ENCODE assay signal across 20 mouse cellular contexts in genomic region chr6:72373184-72373583, GRCm38 (mm10). TPM values are rescaled to one million over a fixed set of nuclear protein-coding genes. Genes with fewer than 3 reads are reported as not detected.
DNase-seq lines count a peak whose midpoint lies in the region; ATAC-seq and TF ChIP-seq lines count a peak whose summit lies in the region.
"Had no signal": no experiment of that assay in that cellular context is flagged by ENCODE, and none has a peak within 500 bp of the region (broad histone marks: within the 10 kb centered on the region; RNA-seq: fewer than 3 reads in every experiment).

No protein-coding gene starts in this region.

- WGBS in heart, embryonic 16.5 days: 75% methylated on average over 4 of the region's 4 CpGs
- 89% methylated on average over 4 of the region's 4 CpGs for WGBS in liver, embryonic 11.5 days
- WGBS in liver, postnatal 0 days (ENCODE audit: insufficient replicate concordance): 78% methylated on average over 4 of the region's 4 CpGs
- WGBS in small intestine, adult 2 months: 37% methylated on average over 4 of the region's 4 CpGs

- 0 out of 2 replicates have a peak, but pooled peaks cover 2% of the 10 kb centered on the region for H3K36me3 ChIP-seq in heart, embryonic 16.5 days (ENCODE audit: control insufficient read depth, insufficient read depth)
- H3K36me3 ChIP-seq in liver, embryonic 11.5 days (ENCODE audit: control insufficient read depth, insufficient read depth, low read length): peaks cover 9% of the 10 kb centered on the region; the same call in 1 of the 2 replicates
- peaks cover 11% of the 10 kb centered on the region for H3K36me3 ChIP-seq in liver, postnatal 0 days (replicated peaks; ENCODE audit: insufficient read depth, low read length)
- H3K36me3 ChIP-seq in testis, adult 2 months (ENCODE audit: control insufficient read depth, insufficient read depth, low read length): peaks cover 2% of the 10 kb centered on the region; the same call in 1 of the 2 replicates
- no peaks in the 10 kb centered on the region for H3K36me3 ChIP-seq in small intestine, adult 2 months (ENCODE audit: control insufficient read depth, insufficient read depth, low read length)
- H3K36me3 ChIP-seq: embryonic facial prominence, embryonic 10.5 days; forebrain, embryonic 12.5 days; limb, embryonic 15.5 days; midbrain, embryonic 12.5 days; neural tube, embryonic 12.5 days; stomach, embryonic 15.5 days had no signal

- H3K4me1 ChIP-seq in heart, embryonic 16.5 days (ENCODE audit: control insufficient read depth, insufficient read depth, low read length): peaks cover 12% of the 10 kb centered on the region
- H3K4me1 ChIP-seq in liver, embryonic 11.5 days (replicated peaks; ENCODE audit: control insufficient read depth, insufficient read depth, low read length): peaks cover 44% of the 10 kb centered on the region
- H3K4me1 ChIP-seq in liver, postnatal 0 days (ENCODE audit: insufficient read depth): peaks cover 36% of the 10 kb centered on the region
- peaks cover 23% of the 10 kb centered on the region for H3K4me1 ChIP-seq in testis, adult 2 months (ENCODE audit: control insufficient read depth, insufficient read depth, low read length)
- H3K4me1 ChIP-seq in small intestine, adult 2 months (ENCODE audit: control insufficient read depth, insufficient read depth, insufficient read length, low read length): peaks cover 24% of the 10 kb centered on the region; the same call in 1 of the 2 replicates
- H3K4me1 ChIP-seq: forebrain, embryonic 12.5 days; midbrain, embryonic 12.5 days; neural tube, embryonic 12.5 days had no signal

- intact Hi-C loops in heart, postnatal 14 days (cut with DNase I): no loop called here

- no peak for TF ChIP-seq POLR2A in testis, adult 2 months (IDR thresholded peaks at IDR 0.05; ENCODE audit: control insufficient read depth, low read depth, low read length)
- TF ChIP-seq POLR2A in small intestine, adult 2 months (IDR thresholded peaks at IDR 0.05; ENCODE audit: low read depth, low read length): no peak

- no peak overlapping the region for H3K4me2 ChIP-seq in heart, embryonic 16.5 days (ENCODE audit: low read depth, low read length)
- no peak overlapping the region for H3K4me2 ChIP-seq in liver, embryonic 11.5 days
- H3K4me2 ChIP-seq in liver, postnatal 0 days (ENCODE audit: low read depth, low read length): no peak overlapping the region
- H3K4me2 ChIP-seq: forebrain, embryonic 12.5 days; hindbrain, embryonic 14.5 days; limb, embryonic 15.5 days; midbrain, embryonic 12.5 days; neural tube, embryonic 12.5 days; stomach, embryonic 15.5 days had no signal

- TF ChIP-seq CTCF in liver, postnatal 0 days (IDR thresholded peaks at IDR 0.05; ENCODE audit: low read depth): no peak
- TF ChIP-seq CTCF in testis, adult 2 months (IDR thresholded peaks at IDR 0.05; ENCODE audit: control insufficient read depth, insufficient read depth, insufficient replicate concordance, low read depth, low read length): no peak
- no peak for TF ChIP-seq CTCF in small intestine, adult 2 months (IDR thresholded peaks at IDR 0.05; ENCODE audit: extremely low read depth, insufficient read length, insufficient replicate concordance, low read depth, low read length)

- no peak overlapping the region for H3K4me3 ChIP-seq in heart, embryonic 16.5 days (ENCODE audit: low read length)
- H3K4me3 ChIP-seq in liver, embryonic 11.5 days (ENCODE audit: low read depth, low read length): no peak overlapping the region
- H3K4me3 ChIP-seq in liver, postnatal 0 days (ENCODE audit: low read depth, low read length): no peak overlapping the region
- H3K4me3 ChIP-seq in testis, adult 2 months (ENCODE audit: control insufficient read depth, low read depth, low read length): no peak overlapping the region
- no peak overlapping the region for H3K4me3 ChIP-seq in small intestine, adult 2 months (ENCODE audit: low read depth, low read length)
- H3K4me3 ChIP-seq: embryonic facial prominence, embryonic 10.5 days; forebrain, embryonic 12.5 days; gastrocnemius, adult 2 months; limb, embryonic 15.5 days; midbrain, embryonic 12.5 days; neural tube, embryonic 12.5 days; stomach, embryonic 15.5 days had no signal

- no peak for DNase-seq in heart, postnatal 14 days
- DNase-seq in liver, embryonic 11.5 days (ENCODE audit: low spot score): no peak
- DNase-seq in liver, postnatal 0 days: no peak
- no peak for DNase-seq in testis, postnatal 10 days (ENCODE audit: low spot score)
- no peak for DNase-seq in cerebellum, postnatal 36 days
- DNase-seq: cerebellum, adult 18-20 months; cerebellum, postnatal 25 days; gastrocnemius, adult 2 months had no signal

- no peaks in the 10 kb centered on the region for H3K9me3 ChIP-seq in heart, embryonic 16.5 days (replicated peaks; ENCODE audit: control insufficient read depth, low read length)
- H3K9me3 ChIP-seq in liver, embryonic 11.5 days (ENCODE audit: control insufficient read depth, low read length): no peaks in the 10 kb centered on the region
- no peaks in the 10 kb centered on the region for H3K9me3 ChIP-seq in liver, postnatal 0 days (ENCODE audit: low read length)
- H3K9me3 ChIP-seq: embryonic facial prominence, embryonic 10.5 days; forebrain, embryonic 12.5 days; limb, embryonic 15.5 days; midbrain, embryonic 12.5 days; neural tube, embryonic 12.5 days; stomach, embryonic 15.5 days had no signal

- H3K27me3 ChIP-seq in heart, embryonic 16.5 days (ENCODE audit: control insufficient read depth, insufficient read depth, low read length): no peaks in the 10 kb centered on the region
- H3K27me3 ChIP-seq in liver, embryonic 11.5 days (replicated peaks; ENCODE audit: control insufficient read depth, insufficient read depth, low read length): no peaks in the 10 kb centered on the region
- H3K27me3 ChIP-seq in liver, postnatal 0 days (ENCODE audit: insufficient read depth, low read length): no peaks in the 10 kb centered on the region
- H3K27me3 ChIP-seq in testis, adult 2 months (ENCODE audit: control insufficient read depth, insufficient read depth, low read length): no peaks in the 10 kb centered on the region
- H3K27me3 ChIP-seq in small intestine, adult 2 months (ENCODE audit: control insufficient read depth, insufficient read depth, low read length): no peaks in the 10 kb centered on the region
- H3K27me3 ChIP-seq: limb, embryonic 15.5 days; neural tube, embryonic 12.5 days; stomach, embryonic 15.5 days had no signal

- H3K27ac ChIP-seq in heart, embryonic 16.5 days (ENCODE audit: low read length): peak overlapping the region; percentile 54
- H3K27ac ChIP-seq in liver, embryonic 11.5 days (ENCODE audit: low read depth, low read length): no peak overlapping the region
- H3K27ac ChIP-seq in liver, postnatal 0 days (ENCODE audit: low read depth): no peak overlapping the region
- H3K27ac ChIP-seq in testis, adult 2 months (ENCODE audit: control insufficient read depth, insufficient read depth, low read depth, low read length): peak overlapping the region; percentile 16; the same call in 1 of the 2 replicates
- peak overlapping the region; percentile 57 for H3K27ac ChIP-seq in small intestine, adult 2 months (ENCODE audit: insufficient read depth, low read depth, low read length)
- H3K27ac ChIP-seq: embryonic facial prominence, embryonic 10.5 days; forebrain, embryonic 12.5 days; gastrocnemius, adult 2 months; hindbrain, embryonic 14.5 days; limb, embryonic 15.5 days; macrophage; midbrain, embryonic 12.5 days; neural tube, embryonic 12.5 days; stomach, embryonic 15.5 days had no signal

- no peak overlapping the region for H3K9ac ChIP-seq in heart, embryonic 16.5 days (ENCODE audit: low read length)
- H3K9ac ChIP-seq in liver, embryonic 11.5 days (ENCODE audit: low read depth, low read length): peak overlapping the region; percentile 30; the same call in 1 of the 2 replicates
- no peak overlapping the region for H3K9ac ChIP-seq in liver, postnatal 0 days (replicated peaks)
- H3K9ac ChIP-seq: forebrain, embryonic 12.5 days; hindbrain, embryonic 14.5 days; limb, embryonic 15.5 days; midbrain, embryonic 12.5 days; neural tube, embryonic 12.5 days; stomach, embryonic 15.5 days had no signal

- ATAC-seq in heart, embryonic 16.5 days (replicated peaks; ENCODE audit: extremely low read depth, insufficient read depth, low FRiP score): no peak
- ATAC-seq in liver, embryonic 11.5 days (replicated peaks; ENCODE audit: low FRiP score): no peak
- ATAC-seq in liver, postnatal 0 days: no peak

- TF ChIP-seq EP300 in liver, postnatal 0 days (IDR thresholded peaks at IDR 0.05; ENCODE audit: low read depth): no peak

RNA-seq across cellular contexts. Expression of gene Rnf181, which starts 6.4 kb away (rescaled TPM):
- polyA plus RNA-seq in heart, embryonic 16.5 days (2015; fragmentation: Nextera tagmentation; extraction: Ambion mirVana): 92.2 and 93.6 TPM in 2 replicates
- total RNA-seq in heart, postnatal 14 days (2021): 10 to 100 TPM; 45.5 to 46.5 TPM
- polyA plus RNA-seq in liver, embryonic 11.5 days (2014; fragmentation: Nextera tagmentation; extraction: Ambion mirVana): 106 and 112 TPM in 2 replicates
- 61.0 and 63.2 TPM in 2 replicates for polyA plus RNA-seq in liver, postnatal 0 days (2015; fragmentation: Nextera tagmentation; extraction: Ambion mirVana)
- polyA plus RNA-seq in testis, adult 2 months (2012; rRNA removed): 284 and 298 TPM in 2 replicates
- polyA plus RNA-seq in small intestine, adult 2 months (2012; rRNA removed): 59.5 and 97.6 TPM in 2 replicates

RNA-seq across cellular contexts. Expression of gene Vamp5, which starts 7.1 kb away (rescaled TPM):
- 40.1 and 46.0 TPM in 2 replicates for polyA plus RNA-seq in heart, embryonic 16.5 days (2015; fragmentation: Nextera tagmentation; extraction: Ambion mirVana)
- total RNA-seq in heart, postnatal 14 days (2021): 10 to 100 TPM; 48.8 to 54.0 TPM
- polyA plus RNA-seq in liver, embryonic 11.5 days (2014; fragmentation: Nextera tagmentation; extraction: Ambion mirVana): 164 and 181 TPM in 2 replicates
- polyA plus RNA-seq in liver, postnatal 0 days (2015; fragmentation: Nextera tagmentation; extraction: Ambion mirVana): 50.8 and 53.1 TPM in 2 replicates
- 25.8 and 26.6 TPM in 2 replicates for polyA plus RNA-seq in testis, adult 2 months (2012; rRNA removed)
- polyA plus RNA-seq in small intestine, adult 2 months (2012; rRNA removed): 14.8 and 19.8 TPM in 2 replicates

RNA-seq across cellular contexts. Expression of gene Vamp8, which starts 17.3 kb away (rescaled TPM):
- polyA plus RNA-seq in heart, embryonic 16.5 days (2015; fragmentation: Nextera tagmentation; extraction: Ambion mirVana): 134 and 139 TPM in 2 replicates
- 10 to 100 TPM; 71.0 to 75.5 TPM for total RNA-seq in heart, postnatal 14 days (2021)
- 265 and 274 TPM in 2 replicates for polyA plus RNA-seq in liver, embryonic 11.5 days (2014; fragmentation: Nextera tagmentation; extraction: Ambion mirVana)
- polyA plus RNA-seq in liver, postnatal 0 days (2015; fragmentation: Nextera tagmentation; extraction: Ambion mirVana): 263 and 277 TPM in 2 replicates
- 14.8 and 16.0 TPM in 2 replicates for polyA plus RNA-seq in testis, adult 2 months (2012; rRNA removed)
- 124 and 243 TPM in 2 replicates for polyA plus RNA-seq in small intestine, adult 2 months (2012; rRNA removed)

RNA-seq across cellular contexts. Expression of gene Tmem150a, which starts 17.9 kb away (rescaled TPM):
- 12.9 and 13.8 TPM in 2 replicates for polyA plus RNA-seq in heart, embryonic 16.5 days (2015; fragmentation: Nextera tagmentation; extraction: Ambion mirVana)
- total RNA-seq in heart, postnatal 14 days (2021): 10 to 100 TPM; 14.7 to 17.6 TPM
- 39.5 and 40.3 TPM in 2 replicates for polyA plus RNA-seq in liver, embryonic 11.5 days (2014; fragmentation: Nextera tagmentation; extraction: Ambion mirVana)
- 92.3 and 113 TPM in 2 replicates for polyA plus RNA-seq in liver, postnatal 0 days (2015; fragmentation: Nextera tagmentation; extraction: Ambion mirVana)
- 6.6 and 8.7 TPM in 2 replicates for polyA plus RNA-seq in testis, adult 2 months (2012; rRNA removed)
- 16.6 and 31.8 TPM in 2 replicates for polyA plus RNA-seq in small intestine, adult 2 months (2012; rRNA removed)
- total RNA-seq: monocyte, adult 5-6 weeks had no signal

RNA-seq across cellular contexts. Expression of gene 0610030E20Rik, which starts 26.1 kb away (rescaled TPM):
- polyA plus RNA-seq in heart, embryonic 16.5 days (2015; fragmentation: Nextera tagmentation; extraction: Ambion mirVana): 16.0 TPM in 2 replicates
- 10 to 100 TPM; 13.1 to 14.4 TPM for total RNA-seq in heart, postnatal 14 days (2021)
- polyA plus RNA-seq in liver, embryonic 11.5 days (2014; fragmentation: Nextera tagmentation; extraction: Ambion mirVana): 17.1 and 19.4 TPM in 2 replicates
- polyA plus RNA-seq in liver, postnatal 0 days (2015; fragmentation: Nextera tagmentation; extraction: Ambion mirVana): 13.0 and 13.3 TPM in 2 replicates
- 19.6 and 21.5 TPM in 2 replicates for polyA plus RNA-seq in testis, adult 2 months (2012; rRNA removed)
- polyA plus RNA-seq in small intestine, adult 2 months (2012; rRNA removed): 6.5 and 12.7 TPM in 2 replicates

Comparison
In these comparisons a context has a peak if more than half of its experiments do, and no peak if none do; other contexts are left out.
1. H3K27ac ChIP-seq: peak in heart, embryonic 16.5 days (single experiment), testis, adult 2 months (single experiment) and small intestine, adult 2 months (single experiment); none in liver, embryonic 11.5 days (single experiment) and liver, postnatal 0 days (single experiment).